Mouse (Mus musculus) neutrophil, adult 5-6 weeks (primary cell): ENCODE measurements around the gene Gm614. TPM values are rescaled to one million over a fixed set of nuclear protein-coding genes. Genes with fewer than 3 reads are reported as not detected.

ENCODE experiments used
- ATAC-seq: fragments of 151-379, 151-347 bp; 2 replicates; pipeline ENCODE4 v1.8.0; 2017; ENCODE audit warnings: mild to moderate bottlenecking, moderate TSS enrichment; ENCODE audit not compliant: insufficient number of reproducible peaks, poor library complexity, low FRiP score, severe bottlenecking; ENCODE audit errors: extremely low read depth
- total RNA-seq: library from RNA; stranded (forward); fragments of 200-1000 nt; gene quantifications from 2 replicates; pipeline ENCODE4 v1.2.3, GENCODE M21; 2017

Gm614 gene
- 20.3 and 21.4 TPM in 2 replicates for total RNA-seq

DNA sequence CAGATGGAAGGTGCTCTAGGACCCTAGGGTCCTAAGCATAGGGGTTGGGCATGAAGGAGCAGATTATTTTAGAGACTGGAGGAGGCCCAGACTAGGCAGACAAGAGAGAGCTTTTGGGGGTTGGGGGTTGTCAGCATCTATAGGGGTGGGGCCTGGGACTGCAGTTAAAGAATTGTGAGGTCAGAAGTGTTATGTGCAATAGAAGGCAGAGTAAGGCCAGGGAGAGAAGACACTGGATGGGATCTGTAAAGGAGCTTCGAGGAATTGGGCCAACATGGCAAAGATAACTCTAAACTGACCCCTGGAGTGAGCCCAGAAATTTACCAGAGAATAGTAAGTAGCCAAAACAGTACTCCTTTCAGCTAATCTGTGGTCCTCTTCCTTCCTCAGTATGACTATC lies at the start of gene Gm614:
Gene Gm614, minus strand, starts transcription at position 101 of the 400 bp plus-strand sequence.
- ATAC-seq, result no peak

DNA sequence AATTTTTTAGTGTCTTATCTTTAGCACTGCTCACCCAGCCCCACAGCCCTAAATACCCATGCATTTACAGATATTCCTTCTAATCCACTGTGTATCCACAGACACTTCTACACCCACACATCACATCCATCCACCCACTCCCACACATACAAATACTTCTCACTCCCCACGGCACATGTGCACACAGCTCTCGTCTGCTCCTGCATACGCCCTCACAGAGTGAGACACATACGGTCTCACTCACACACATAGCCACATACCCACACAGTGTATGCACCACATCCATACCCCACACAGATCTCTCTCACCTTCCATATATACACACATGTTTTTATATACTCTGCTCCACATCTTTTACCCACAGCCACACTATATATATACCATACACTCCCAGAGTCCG lies 45.5 kb upstream of the Gm614 start:
- no peak for ATAC-seq

DNA sequence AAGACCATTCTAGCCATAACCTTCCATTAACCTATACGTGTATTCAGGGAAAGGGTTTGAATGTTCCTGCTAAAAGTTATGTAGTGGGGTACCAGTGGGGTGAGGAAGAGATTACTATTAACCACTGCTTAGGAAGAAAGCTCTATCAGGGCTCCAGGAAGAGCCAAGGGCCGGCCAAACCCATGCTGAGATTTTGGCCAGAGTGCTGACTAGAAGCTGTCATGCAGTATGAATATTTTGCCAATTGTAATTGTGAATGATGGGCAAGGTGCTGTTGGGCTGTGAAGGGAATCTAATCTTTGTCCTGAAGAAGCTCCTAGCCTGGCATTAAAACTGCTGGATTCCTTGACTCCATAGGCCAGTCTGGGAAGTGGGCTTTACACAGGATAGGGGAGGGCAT lies 40.9 kb upstream of the Gm614 start:
- no peak for ATAC-seq

DNA sequence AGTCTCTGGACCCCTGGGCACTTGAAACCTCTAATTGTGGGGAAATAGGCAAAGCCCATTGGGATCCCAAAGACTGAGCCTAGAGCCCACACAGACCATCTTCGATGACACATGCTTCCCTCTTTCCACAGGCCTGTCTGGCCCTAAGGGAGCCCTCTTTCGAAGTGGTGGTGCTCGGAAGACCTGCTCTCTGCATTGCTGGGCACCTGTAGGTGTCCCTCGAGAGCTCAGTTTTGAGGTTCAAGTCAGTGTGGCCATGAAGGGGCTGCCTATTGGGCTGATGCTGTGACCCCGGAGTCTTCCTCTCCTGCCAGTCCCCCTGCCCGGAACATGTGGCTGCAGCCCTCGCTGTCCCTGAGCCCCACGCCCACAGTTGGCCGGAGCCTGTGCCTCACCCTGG lies 37.9 kb upstream of the Gm614 start:
- no peak for ATAC-seq

DNA sequence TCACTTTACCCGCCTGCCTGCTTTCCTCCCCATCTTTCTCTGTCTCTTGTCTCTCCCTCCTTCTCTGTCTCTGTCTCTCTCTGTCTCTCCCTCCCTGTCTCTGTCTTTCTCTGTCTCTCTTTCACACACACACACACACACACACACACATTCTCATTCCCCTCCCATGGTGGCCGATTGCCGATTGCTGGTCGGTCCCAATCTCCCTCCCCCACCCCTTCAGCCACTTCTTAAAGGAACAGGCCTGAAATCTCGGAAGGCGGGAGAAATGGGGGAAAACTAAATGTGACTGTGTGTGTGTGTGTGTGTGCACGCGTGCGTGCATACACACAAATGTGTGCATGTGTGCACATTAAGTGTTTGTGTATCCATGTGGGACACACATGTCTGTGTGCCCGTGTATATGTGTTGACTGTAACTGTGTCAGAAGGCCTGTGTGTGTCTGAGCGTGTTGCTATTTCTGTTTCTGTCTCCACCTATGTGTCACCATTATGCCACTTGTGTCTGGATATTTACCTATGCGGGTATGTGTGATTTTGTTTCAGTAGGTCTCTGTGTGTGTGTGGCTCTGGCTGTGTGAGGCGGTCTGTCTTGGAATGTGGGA lies 36.7 kb upstream of the Gm614 start:
- ATAC-seq, result no peak

DNA sequence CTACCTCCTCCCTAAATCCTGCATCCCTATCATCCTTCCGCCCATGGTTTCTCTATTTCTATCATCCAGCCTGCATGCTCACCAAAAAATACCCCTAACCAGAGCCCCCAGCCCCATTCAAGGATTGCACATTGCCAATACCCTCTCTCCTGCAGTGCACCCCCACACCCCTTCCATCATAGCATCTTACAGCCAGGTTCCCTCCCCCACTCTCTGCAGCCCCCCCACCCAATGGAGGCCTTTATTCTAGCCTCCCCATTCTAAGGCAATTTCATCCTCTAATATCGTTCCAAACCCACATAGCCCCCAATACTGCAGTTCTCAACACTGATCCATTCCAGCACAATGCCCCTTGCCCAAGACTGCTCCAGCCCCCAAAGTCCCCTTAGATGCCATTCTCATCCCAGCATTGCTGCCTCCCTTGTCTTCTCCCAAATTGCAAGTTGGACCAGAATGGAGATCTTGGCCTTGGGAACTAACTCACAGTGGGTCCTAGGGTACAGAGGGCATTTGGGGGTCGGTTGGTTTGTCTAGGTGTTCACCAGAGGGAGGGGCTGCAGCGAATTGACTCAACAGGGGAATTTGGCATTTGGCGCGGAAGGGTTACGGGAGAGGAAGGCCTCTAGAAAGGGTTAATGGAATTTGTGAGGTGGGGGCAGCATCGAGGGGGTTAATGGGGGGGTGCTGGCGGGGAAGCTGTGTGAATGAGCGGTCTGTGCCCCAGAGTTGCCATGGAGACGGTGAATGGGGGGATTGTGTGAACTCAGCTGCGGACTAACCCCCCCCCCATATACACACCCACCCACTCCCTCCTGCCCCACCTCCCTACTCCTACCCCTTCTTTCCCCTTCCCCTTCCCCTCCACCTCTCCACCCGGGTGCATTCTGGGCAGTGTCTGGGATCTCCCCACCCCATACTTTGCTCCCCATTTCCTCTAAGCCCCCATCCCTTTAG lies 36.0 kb upstream of the Gm614 start:
- ATAC-seq, result no peak

DNA sequence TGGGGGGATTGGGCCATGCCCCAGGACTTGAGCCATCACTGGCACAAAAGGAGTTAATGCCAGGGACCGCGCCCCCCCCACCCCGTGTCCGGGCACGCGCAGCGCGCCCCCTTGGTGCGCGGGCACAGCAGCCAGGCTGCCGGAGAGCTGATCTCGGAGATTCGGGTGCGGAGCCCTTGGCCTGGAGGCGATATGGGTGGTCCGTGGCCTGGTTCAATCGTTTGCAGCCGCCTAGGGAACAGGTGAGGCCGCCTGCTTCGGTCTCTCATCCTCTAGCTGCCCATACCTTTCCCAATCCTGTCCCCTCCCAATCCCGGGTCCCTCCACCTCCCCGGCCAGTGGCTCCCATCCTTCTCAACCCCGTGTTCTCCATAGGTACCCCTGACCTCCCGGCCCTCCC lies 35.3 kb upstream of the Gm614 start, which contains the start of gene Nlgn3:
Gene Nlgn3, plus strand, starts transcription at position 114 of the 400 bp plus-strand sequence.
- ATAC-seq, result no peak

DNA sequence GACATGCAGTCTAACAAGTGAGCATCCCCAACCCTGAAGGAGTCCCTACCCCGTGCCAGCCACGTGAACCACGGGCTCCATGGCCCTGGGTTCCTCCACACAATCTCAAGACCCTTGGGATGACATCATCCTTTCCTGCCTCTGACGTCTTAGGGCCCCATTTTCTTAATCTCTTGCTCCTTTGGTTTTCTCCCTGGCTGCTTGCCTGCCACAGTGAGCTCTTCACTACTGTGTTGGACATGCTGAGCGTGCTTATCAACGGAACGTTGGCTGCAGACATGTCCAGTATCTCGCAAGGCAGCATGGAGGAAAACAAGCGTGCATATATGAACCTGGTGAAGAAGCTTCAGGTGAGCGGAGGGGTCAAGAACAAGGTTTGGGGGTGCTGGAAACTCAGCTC lies 26.3 kb upstream of the Gm614 start:
- no peak for ATAC-seq

DNA sequence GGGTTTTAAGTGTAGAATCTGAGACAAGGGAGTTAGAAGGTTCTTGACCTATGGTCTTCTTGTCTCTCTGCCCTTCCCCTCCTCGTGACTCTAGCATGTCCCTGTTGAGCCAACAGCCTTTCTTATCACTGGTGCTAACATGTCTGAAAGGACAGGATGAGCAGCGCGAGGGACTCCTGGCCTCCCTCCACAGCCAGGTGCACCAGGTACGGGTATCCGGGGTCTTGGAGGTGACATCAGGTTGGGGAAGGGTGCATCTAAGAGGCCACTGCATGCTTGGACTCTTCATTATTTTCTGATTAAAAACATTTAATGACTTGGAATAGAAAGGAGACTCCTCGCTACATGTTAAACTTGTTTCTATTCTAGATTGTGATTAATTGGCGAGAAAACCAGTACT lies 25.2 kb upstream of the Gm614 start:
- ATAC-seq, result no peak

DNA sequence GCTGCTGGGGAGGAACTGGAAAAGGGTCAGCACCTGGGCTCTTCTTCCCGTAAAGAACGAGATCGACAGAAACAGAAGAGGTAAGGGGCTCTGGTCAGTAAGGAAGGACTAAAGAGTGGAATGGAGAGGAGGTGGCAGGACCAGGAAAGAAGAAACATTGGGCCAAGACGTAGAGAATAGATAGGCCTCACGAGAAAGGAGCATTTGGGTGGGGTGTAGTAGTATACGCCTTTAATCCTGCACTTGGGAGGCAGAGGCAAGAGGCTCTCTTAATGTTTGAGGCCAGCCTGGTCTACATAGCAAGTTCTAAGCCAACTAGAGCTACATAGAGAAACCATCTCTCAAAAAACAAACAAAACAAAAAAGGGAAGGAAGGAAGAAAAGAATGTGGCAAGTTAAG lies 24.6 kb upstream of the Gm614 start:
- no peak for ATAC-seq

DNA sequence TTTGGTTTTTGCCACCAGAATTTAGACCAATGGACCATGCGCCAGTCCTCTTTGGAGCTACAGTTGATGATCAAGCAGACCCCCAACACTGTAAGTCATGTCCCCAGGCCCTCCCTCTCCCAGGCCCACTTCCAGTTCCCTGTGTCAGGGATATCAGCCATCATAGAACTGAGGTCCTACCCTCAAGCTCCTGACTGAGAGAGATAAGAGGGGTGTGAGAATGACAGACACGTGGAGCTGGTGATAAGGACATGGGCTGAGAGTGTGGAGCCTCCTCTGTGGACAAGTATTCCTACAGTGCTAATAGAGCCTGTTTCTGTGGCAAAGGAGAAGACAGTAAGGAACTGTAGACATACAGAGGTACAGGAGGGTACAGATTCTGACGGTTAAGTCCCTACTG lies 23.8 kb upstream of the Gm614 start:
- ATAC-seq, result no peak

DNA sequence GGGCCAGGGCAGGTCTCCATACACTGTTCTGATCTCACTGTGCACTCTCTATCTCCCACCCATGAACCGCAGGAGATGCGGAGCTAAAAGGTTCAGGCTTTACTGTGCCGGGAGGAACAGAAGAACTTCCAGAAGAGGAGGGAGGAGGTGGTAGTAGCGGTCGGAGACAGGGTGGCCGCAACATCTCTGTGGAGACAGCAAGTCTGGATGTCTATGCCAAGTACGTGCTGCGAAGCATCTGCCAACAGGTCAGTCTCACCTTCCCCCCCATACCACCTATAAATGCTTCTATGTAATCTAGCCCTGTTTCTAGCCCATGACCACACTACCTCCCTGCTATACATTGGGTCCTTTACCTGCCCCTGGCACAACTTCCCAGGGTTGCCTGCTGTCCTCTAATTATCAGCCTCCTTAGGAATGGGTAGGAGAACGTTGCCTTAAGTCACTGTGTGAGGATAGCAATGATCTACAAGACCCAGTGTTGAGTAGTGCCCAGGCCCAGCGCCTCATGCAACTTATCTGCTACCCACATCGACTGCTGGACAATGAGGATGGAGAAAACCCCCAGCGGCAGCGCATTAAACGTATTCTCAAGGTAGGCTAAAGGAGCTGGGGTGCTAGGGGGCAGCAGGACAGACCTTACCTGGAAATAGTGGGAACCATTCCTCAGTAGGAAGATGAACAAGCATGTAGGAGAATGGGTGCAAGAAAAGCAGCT lies 22.3 kb upstream of the Gm614 start:
- ATAC-seq, result no peak

DNA sequence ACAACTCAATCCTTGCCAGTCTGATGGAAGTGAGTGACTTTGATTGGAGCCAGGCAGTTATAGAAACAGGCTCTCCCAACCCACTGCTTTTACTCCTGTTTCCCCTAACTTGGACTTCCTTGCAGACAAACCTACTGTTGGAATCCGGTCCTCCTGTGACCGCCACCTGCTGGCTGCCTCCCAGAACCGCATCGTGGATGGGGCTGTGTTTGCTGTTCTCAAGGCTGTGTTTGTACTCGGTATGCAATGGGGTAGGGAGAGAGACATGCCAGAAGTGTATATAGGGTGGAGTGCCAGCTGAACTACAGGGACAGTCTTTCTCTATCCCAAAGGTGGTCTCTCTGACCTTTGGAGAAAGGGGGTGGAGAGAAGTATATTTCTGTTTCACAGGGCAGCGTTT lies 21.7 kb upstream of the Gm614 start:
- ATAC-seq, result peak; percentile 56; the same call in 1 of the 2 replicates

DNA sequence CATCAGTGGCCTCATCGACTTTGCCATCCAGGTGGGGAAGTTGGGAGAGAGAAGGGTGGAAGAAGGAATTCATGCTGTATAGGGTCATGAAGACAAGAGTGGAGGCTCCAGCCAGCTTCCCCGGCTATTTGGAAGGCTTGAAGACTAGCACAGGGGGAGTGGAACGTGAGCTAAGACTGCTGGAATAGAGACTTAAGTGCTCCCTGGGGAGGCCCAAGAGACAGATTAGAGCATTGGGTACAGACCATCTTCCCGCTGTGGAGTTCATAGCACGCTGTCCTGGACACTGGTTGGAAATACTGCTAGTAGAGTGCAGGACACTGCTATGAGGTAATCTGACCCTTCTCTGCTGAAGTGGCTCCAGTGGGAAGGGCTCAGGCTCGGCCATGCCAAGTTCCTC lies 19.0 kb upstream of the Gm614 start:
- no peak for ATAC-seq

DNA sequence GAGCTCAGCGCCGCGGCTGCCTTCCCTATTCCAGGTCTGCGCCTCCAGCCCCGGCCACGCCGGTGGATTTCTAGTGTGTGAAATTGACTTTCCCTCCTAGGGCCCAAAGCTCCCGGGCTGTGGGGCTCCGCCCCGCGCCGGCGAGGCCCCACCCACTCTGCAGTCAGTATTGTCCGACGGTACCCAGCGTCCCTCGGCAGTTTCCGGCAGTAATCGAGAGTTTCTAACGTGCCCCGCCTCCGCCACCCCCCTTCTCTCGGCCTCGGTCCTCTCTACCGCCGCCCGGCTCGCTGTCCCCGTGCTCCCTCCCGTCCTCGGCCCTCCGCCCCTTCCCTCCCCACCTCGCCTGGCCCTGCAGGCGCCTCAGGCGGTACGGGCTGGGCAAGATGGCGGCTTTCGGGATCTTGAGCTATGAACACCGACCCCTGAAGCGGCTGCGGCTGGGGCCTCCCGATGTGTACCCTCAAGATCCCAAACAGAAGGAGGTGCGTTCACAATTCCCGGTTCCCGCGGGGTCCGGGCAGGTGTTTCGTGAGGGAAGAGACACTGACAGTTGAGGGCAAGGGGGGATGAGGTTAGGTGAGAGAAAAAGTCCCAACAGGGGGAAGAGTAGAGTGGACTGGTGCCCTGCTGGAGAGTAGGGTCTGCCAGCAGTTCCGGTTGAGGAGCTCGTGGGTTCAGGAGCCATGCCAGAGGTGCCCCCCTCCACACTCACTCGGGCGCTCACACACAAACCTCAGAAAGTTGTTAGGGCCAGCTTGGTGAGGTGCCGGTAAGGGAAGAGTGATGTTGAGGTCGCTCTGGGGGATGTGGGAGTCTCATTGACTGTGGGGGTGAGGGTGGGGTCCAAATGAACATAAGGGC lies 10.3 kb upstream of the Gm614 start, which contains the start of gene Med12:
Gene Med12, plus strand, starts transcription at position 156 of the 864 bp plus-strand sequence.
- peak; percentile 98 for ATAC-seq

DNA sequence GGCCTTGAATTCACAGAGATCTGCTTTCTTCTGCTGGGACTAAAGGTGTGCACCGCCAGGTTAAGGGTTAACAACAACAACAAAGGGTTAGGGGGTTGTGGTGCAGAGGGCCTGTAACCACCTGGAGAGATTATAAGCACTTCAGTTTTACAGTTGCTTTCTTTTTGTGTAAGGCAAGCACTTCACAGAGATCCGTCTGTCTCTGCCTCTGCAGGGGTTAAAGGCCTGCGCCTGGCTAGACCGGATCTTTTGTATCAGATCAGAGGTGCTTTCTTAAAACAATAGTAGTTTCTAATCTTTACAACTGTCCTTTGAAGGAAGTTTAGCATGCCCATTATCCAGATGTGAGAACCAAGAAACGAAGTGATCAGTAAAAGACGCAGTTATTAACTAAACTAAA lies 9.6 kb upstream of the Gm614 start:
- no peak for ATAC-seq

DNA sequence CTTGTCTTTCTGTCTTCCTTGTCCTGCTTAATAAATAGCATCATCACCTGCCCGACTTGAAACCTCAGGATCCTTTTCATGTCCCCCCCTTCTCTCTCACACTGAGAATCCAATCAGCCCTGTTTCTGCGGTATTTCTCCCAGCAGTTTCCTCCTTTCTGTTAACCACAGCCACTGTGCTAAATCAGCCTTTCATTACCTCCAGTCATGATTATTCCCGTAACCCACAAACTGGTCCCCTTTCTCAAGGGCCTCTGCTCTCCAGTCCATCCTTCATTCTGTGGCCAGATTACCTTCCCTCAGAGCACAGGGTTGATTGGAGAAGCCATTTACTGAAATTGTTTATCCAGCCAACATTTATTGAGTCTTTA lies 4.9 kb upstream of the Gm614 start, which contains the start of gene Gm20489:
Gene Gm20489, minus strand, starts transcription at position 269 of the 370 bp plus-strand sequence.
- ATAC-seq, result no peak

DNA sequence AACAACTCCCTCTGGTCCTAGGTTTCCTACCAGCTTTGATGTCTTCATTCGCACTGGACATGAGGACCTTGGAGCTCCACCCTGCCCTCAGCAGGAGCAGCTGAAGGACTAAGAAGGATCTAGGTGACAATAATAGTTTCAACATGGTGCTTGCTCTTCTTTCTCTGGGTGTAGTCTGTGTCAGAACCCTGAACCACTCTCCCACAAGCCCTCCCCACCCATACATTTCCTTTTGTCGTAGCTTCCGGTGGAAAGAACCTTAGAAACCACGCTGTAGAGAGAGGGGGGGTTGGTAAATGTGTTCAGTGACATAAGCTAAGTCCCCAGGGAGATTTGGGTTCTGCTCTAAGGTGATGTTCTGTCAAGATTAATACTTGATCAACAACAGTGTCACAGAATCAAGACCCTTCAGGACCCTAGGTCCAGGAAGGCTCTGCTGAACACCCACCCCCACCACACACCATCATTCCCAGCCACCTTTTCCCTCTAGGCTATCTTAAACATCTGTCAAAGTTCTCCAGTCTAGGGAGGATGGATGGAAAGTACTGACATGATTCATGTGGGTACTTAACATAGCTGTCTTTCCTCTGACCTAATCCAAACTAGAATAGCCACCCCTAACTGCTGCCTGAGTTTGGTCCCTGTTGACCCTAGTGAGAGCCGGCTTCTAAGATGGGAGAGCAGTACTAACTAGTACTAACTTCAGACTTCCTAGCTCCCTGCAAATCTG lies 4.4 kb upstream of the Gm614 start, which contains the start of gene Il2rg:
Gene Il2rg, minus strand, starts transcription at position 231 of the 730 bp plus-strand sequence.
- peak; percentile 97 for ATAC-seq
